Mouse (Mus musculus): ENCODE measurements at regions not wholly inside any gene's neighbourhood (a gene's known extent, or its start where the extent isn't known, plus 50 kb on each side); places are given as distances from the start of the nearest gene placed in this dataset.

DNA sequence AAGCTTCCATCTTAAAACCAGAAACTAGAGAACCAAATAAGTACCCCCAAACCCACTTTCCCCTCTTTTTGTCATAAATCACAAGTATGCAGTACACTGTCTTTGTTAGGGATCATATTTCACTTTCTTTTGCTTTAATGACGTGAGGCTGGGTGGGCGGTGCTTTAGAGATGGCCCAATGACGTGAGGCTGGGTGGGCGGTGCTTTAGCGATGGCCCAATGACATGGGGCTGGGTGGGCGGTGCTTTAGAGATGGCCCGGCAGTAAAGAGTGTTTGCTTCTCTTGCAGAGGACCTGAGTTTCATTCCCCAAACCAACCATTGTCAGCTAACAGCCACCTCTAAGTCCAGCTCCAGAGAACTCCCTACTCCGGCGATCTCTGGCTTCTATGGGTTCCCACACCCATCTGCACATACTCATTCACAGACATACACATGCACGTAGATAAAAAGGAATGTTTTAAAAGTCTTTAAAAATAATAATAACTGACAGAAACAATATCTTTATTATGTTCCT lies 59.2 kb upstream of the Siah3 start:
- DNase-seq = no peak

DNA sequence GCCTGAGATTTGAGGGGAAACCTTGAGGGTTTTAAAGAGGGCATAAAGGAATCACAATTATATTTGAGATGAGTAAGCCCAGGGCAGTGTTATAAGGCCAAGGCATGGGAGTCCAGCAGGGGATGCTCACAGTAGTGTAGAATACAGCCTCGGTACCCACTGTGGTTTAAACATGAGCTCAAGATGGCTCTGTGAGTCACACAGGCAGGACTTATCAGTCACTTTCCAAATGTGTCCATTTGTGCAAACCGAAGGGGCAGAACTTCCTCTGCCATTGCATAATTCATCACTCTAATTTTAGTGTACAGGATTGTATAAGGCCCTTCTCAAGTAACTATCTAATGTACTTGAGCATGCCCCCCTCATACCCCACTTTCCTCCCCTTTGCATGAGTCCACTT lies 56.1 kb upstream of the Siah3 start:
- no peak for DNase-seq

DNA sequence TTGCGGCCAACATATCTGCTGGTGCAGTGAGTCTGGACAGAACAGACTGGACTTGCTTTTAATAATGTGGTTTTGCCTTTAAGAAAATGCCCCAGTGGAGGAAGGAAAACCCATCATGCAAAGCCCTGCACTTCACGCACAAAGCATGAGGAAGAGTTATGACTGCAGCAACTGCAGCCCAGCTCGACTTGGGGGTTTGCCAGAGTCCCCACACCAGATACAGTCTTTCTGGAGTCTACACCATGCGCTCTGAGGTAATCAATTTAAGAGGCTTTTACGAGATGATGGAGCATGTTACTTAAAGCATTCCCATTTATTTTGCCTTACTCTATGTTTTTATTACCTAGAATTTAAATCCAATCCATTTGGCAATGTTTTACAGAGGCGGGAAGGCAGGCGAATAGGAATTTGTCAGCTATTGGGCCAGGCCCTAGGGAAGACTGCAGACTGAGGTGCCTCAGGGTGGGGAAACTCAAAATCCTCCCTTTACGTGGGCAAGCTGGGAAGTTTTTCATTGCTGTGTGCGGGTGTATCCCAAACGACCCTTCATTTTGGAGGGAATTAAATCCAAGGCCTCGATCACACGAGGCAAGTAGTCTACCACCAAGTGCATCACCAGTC lies 53.2 kb upstream of the Siah3 start:
- DNase-seq = peak; percentile 22 to 29
